Mouse (Mus musculus) G1E (cell line): ENCODE measurements around the gene Pkmyt1. TPM values are rescaled to one million over a fixed set of nuclear protein-coding genes. Genes with fewer than 3 reads are reported as not detected.
"Not testable (repeated sequence)": the region's sequence is repeated elsewhere in the genome, so short reads cannot be mapped to it uniquely, and the experiment has no call there.

Experiments
- ATAC-seq: 2 replicates; pipeline ENCODE4 v1.8.0; 2016; ENCODE audit warnings: mild to moderate bottlenecking; ENCODE audit not compliant: insufficient number of reproducible peaks, poor library complexity, low FRiP score, severe bottlenecking; ENCODE audit errors: extremely low read depth
- DNase-seq: peaks from one replicate; pipeline ENCODE4 v3.0.0; 2012; ENCODE audit warnings: low spot score
- H3K27me3 ChIP-seq: 2 replicates; pipeline ENCODE4 v1.6.1; 2012; ENCODE audit warnings: mild to moderate bottlenecking, low read length, inconsistent platforms; ENCODE audit not compliant: insufficient read depth
- H3K36me3 ChIP-seq: replicated peaks from 2 replicates; pipeline ENCODE3; 2012; ENCODE audit warnings: mild to moderate bottlenecking, inconsistent platforms
- H3K4me1 ChIP-seq: 2 replicates; pipeline ENCODE4 v1.6.1; 2012; ENCODE audit warnings: low read depth, low read length, inconsistent platforms, mixed read lengths; ENCODE audit not compliant: insufficient read depth
- H3K4me3 ChIP-seq: 2 replicates; pipeline ENCODE4 v1.5.1; 2012; ENCODE audit warnings: low read depth, mild to moderate bottlenecking, inconsistent platforms, low read length, moderate library complexity, mixed read lengths
- H3K9me3 ChIP-seq: replicated peaks from 2 replicates; pipeline ENCODE4 v1.6.1; 2012; ENCODE audit warnings: inconsistent platforms
- CTCF ChIP-seq: IDR thresholded peaks from 2 replicates; pipeline ENCODE4 v1.5.1; 2012; ENCODE audit warnings: low read depth, low read length, inconsistent platforms, mixed read lengths
- GATA1 ChIP-seq: IDR thresholded peaks from 2 replicates; pipeline ENCODE4 v1.6.1; 2012; ENCODE audit warnings: borderline replicate concordance, low read length, inconsistent platforms, mixed read lengths
- GATA2 ChIP-seq: IDR thresholded peaks from 2 replicates; pipeline ENCODE4 v1.6.1; 2012; ENCODE audit warnings: low read depth, low read length, inconsistent platforms, borderline replicate concordance
- POLR2AphosphoS5 ChIP-seq: IDR thresholded peaks from 2 replicates; pipeline ENCODE4 v1.6.1; 2012; ENCODE audit warnings: low read depth, low read length, inconsistent platforms; ENCODE audit not compliant: insufficient replicate concordance
- TAL1 ChIP-seq: conservative IDR thresholded peaks from 2 replicates; pipeline ENCODE4 v1.6.1; 2012; ENCODE audit warnings: low read depth, low read length, inconsistent platforms, mixed read lengths
- polyA plus RNA-seq: library from polyadenylated mRNA; stranded (reverse); fragments of >175 nt; gene quantifications from 2 replicates; pipeline ENCODE4 v1.2.3, GENCODE M21; 2012
- total RNA-seq, 2 experiments: library from RNA; stranded (forward) in 1 of 2; stranded (reverse) in 1 of 2; fragments of 200-1000 nt in 1 of 2; fragments of >200 nt in 1 of 2; fragmentation: Nextera tagmentation in 1 of 2; gene quantifications; 2 replicates each; pipeline ENCODE4 v1.2.3; 2014 to 2017

The Pkmyt1 gene
- total and polyA plus RNA-seq, 3 experiments = 10.8 to 125 (median 33.5) TPM

GRCm38 (mm10) chr17:23761155-23761554, 35.0 kb downstream of the Pkmyt1 start:
- H3K36me3 ChIP-seq = peaks cover 66% of the 10 kb centered on the region
- ATAC-seq (no peak), DNase-seq (no peak)
- H3K9me3 ChIP-seq = no peaks in the 10 kb centered on the region
- H3K4me1 ChIP-seq = peaks cover 8% of the 10 kb centered on the region
- H3K27me3 ChIP-seq = no peaks in the 10 kb centered on the region
- TF ChIP-seq TAL1 (no peak), GATA2 (no peak), POLR2AphosphoS5 (no peak), CTCF (no peak), GATA1 (no peak)
- no peak overlapping the region for H3K4me3 ChIP-seq

- DNase-seq (no peak), ATAC-seq (no peak)
- H3K4me1 ChIP-seq = peaks cover 8% of the 10 kb centered on the region
- no peaks in the 10 kb centered on the region for H3K27me3 ChIP-seq
- no peaks in the 10 kb centered on the region for H3K9me3 ChIP-seq
- H3K36me3 ChIP-seq = peaks cover 53% of the 10 kb centered on the region
- no peak overlapping the region for H3K4me3 ChIP-seq
- TF ChIP-seq POLR2AphosphoS5 = no peak
- TF ChIP-seq CTCF = no peak
- no peak for TF ChIP-seq GATA1
- TF ChIP-seq TAL1 = no peak
- TF ChIP-seq GATA2 = no peak
These were observed 36.8 kb downstream of the Pkmyt1 start for GRCm38 (mm10) chr17:23762976-23763375.

- ATAC-seq (no peak), DNase-seq (no peak)
- Histone ChIP-seq H3K36me3 (peaks cover 15% of the 10 kb centered on the region), H3K4me3 (peak overlapping the region; percentile 91; the same call in 1 of the 2 replicates), H3K9me3 (no peaks in the 10 kb centered on the region), H3K27me3 (peaks cover 8% of the 10 kb centered on the region; the same call in 1 of the 2 replicates), H3K4me1 (peaks cover 16% of the 10 kb centered on the region)
- TF ChIP-seq CTCF (no peak), GATA2 (no peak), TAL1 (no peak), POLR2AphosphoS5 (no peak), GATA1 (no peak)
These were observed 44.4 kb downstream of the Pkmyt1 start for GRCm38 (mm10) chr17:23770493-23770892.

DNA sequence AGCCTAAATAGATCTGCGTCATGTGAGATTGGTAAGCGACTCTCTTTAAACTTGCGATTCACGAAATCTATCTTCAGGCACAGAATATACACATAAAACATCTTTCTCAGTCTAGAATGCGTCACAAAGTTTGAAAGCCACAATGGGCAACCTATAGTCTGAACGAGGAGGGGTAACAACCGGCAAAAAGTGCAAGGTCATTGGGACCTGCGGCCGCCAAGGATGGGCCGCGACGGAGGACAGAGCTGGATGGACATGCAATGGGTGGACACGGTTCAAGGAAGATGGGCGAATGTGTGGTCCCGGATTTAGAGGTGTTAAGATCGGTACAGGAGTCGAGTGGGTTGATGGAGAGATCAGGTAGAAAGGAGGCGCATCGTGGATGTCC, 44.8 kb downstream of the Pkmyt1 start:
- DNase-seq (peak; percentile 10), ATAC-seq (no peak)
- Histone ChIP-seq H3K27me3 (peaks cover 8% of the 10 kb centered on the region; the same call in 1 of the 2 replicates), H3K36me3 (peaks cover 15% of the 10 kb centered on the region), H3K4me3 (peak overlapping the region; percentile 91), H3K9me3 (no peaks in the 10 kb centered on the region), H3K4me1 (peaks cover 16% of the 10 kb centered on the region)
- TF ChIP-seq GATA2 (no peak), GATA1 (no peak), TAL1 (no peak), CTCF (no peak), POLR2AphosphoS5 (no peak)

- H3K27me3 ChIP-seq = peaks cover 12% of the 10 kb centered on the region
- ATAC-seq (peak; percentile 99), DNase-seq (peak; percentile 93)
- H3K9me3 ChIP-seq = no peaks in the 10 kb centered on the region
- H3K4me1 ChIP-seq = peaks cover 16% of the 10 kb centered on the region
- TF ChIP-seq CTCF (no peak), GATA2 (no peak), GATA1 (no peak), TAL1 (no peak), POLR2AphosphoS5 (no peak)
- peaks cover 15% of the 10 kb centered on the region for H3K36me3 ChIP-seq
- H3K4me3 ChIP-seq = peak within 1 kb of the TSS; percentile 91
These were observed 45.4 kb downstream of the Pkmyt1 start, which contains the start of gene Flywch1 for GRCm38 (mm10) chr17:23771284-23772218. Gene Flywch1, minus strand, starts transcription at chr17:23771602.

GRCm38 (mm10) chr17:23772219-23772556, 46.1 kb downstream of the Pkmyt1 start:
- ATAC-seq, H3K9me3 ChIP-seq, H3K4me3 ChIP-seq, DNase-seq: not testable (repeated sequence)
- Histone ChIP-seq H3K36me3 (peaks cover 13% of the 10 kb centered on the region), H3K27me3 (peaks cover 13% of the 10 kb centered on the region), H3K4me1 (peaks cover 16% of the 10 kb centered on the region)
